Mouse (Mus musculus) olfactory bulb, adult 2 months (tissue): ENCODE results near the gene Gsg1. TPM values are rescaled to one million over a fixed set of nuclear protein-coding genes. Genes with fewer than 3 reads are reported as not detected.
A peak's percentile ranks its signal among the peaks of the same experiment; 100 is the strongest.

ENCODE experiments used
- H3K27ac ChIP-seq: fragments of 200-500 bp; 2 replicates; pipeline ENCODE4 v1.5.1; 2012; ENCODE audit warnings: low read depth, low read length; ENCODE audit not compliant: insufficient read depth
- H3K4me1 ChIP-seq: fragments of 200-500 bp; 2 replicates; pipeline ENCODE4 v1.6.1; 2012; ENCODE audit warnings: low read length; ENCODE audit not compliant: control insufficient read depth, insufficient read depth
- H3K4me3 ChIP-seq: fragments of 200-500 bp; 2 replicates; pipeline ENCODE4 v1.5.1; 2012; ENCODE audit warnings: mild to moderate bottlenecking, low read depth, low read length, moderate library complexity; ENCODE audit not compliant: insufficient read depth
- CTCF ChIP-seq: fragments of 200-500 bp; IDR thresholded peaks from 2 replicates; pipeline ENCODE4 v1.5.1; 2012; ENCODE audit warnings: low read depth, mild to moderate bottlenecking, low read length, moderate library complexity; ENCODE audit not compliant: insufficient read depth
- POLR2A ChIP-seq: fragments of 200-500 bp; IDR thresholded peaks from 2 replicates; pipeline ENCODE4 v1.6.1; 2012; ENCODE audit warnings: mild to moderate bottlenecking, low read depth, low read length, moderate library complexity; ENCODE audit not compliant: insufficient read depth
- WGBS: fragments of 180-500 bp; shearing (Covaris S2); methylation state at CpG from one replicate; pipeline ENCODE4 v1.1.7; 2018; 5-methylcytosine and 5-hydroxymethylcytosine counted together
- polyA plus RNA-seq: library from polyadenylated mRNA; stranded (reverse); fragments of >200 nt; gene quantifications from 2 replicates; pipeline ENCODE4 v1.2.4, GENCODE M21; 2012; ENCODE audit warnings: low replicate concordance; ENCODE audit not compliant: missing spikeins, insufficient read depth, insufficient read length

Gsg1 gene
- polyA plus RNA-seq, 1 experiment = not detected

GRCm38 (mm10) chr6:135204869-135205268 is 49.3 kb downstream of the Gsg1 start:
- H3K4me1 ChIP-seq = peaks cover 30% of the 10 kb centered on the region
- 71% methylated on average over 4 of the region's 4 CpGs for WGBS
- no peak for TF ChIP-seq CTCF
- no peak for TF ChIP-seq POLR2A
- 0 out of 2 replicates have a peak overlapping the region, but pooled peaks have one; percentile 24 for H3K27ac ChIP-seq
- H3K4me3 ChIP-seq = no peak overlapping the region

- WGBS = 58% methylated on average over 6 of the region's 6 CpGs
- TF ChIP-seq POLR2A (no peak), CTCF (no peak)
- peaks cover 23% of the 10 kb centered on the region for H3K4me1 ChIP-seq
- H3K27ac ChIP-seq = no peak overlapping the region
- H3K4me3 ChIP-seq = no peak overlapping the region
Observed at GRCm38 (mm10) chr6:135203737-135204136, 50.4 kb downstream of the Gsg1 start.

DNA sequence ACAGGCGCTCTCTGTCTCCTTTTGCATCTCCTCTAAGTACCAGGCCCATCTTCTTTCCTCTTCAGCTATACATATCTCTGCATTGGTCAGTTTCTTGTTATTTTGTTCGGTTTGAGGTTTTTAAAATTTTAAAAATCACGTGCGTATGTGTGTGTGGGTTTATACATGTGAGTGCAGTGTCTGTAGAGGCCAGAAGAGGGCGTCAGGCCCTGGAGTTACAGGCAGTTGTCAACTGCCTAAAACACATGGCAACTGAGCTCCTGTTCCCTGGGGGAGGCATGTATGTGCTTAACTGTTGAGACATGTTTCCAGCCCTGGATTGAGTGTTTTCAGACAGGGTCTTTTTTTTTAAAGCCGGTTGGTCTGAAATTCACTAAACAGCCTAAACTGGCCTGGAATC is 51.5 kb downstream of the Gsg1 start:
- H3K4me1 ChIP-seq = peaks cover 21% of the 10 kb centered on the region
- no peak for TF ChIP-seq POLR2A
- TF ChIP-seq CTCF = no peak
- no peak overlapping the region for H3K4me3 ChIP-seq
- 91% methylated on average over 6 of the region's 6 CpGs for WGBS
- no peak overlapping the region for H3K27ac ChIP-seq

GRCm38 (mm10) chr6:135200122-135200957 is 53.8 kb downstream of the Gsg1 start:
- peak overlapping the region; percentile 83 for H3K27ac ChIP-seq
- no peak for TF ChIP-seq POLR2A
- no peak for TF ChIP-seq CTCF
- H3K4me1 ChIP-seq = peaks cover 20% of the 10 kb centered on the region
- 48% methylated on average over 16 of the region's 16 CpGs for WGBS
- peak overlapping the region; percentile 40 for H3K4me3 ChIP-seq

DNA sequence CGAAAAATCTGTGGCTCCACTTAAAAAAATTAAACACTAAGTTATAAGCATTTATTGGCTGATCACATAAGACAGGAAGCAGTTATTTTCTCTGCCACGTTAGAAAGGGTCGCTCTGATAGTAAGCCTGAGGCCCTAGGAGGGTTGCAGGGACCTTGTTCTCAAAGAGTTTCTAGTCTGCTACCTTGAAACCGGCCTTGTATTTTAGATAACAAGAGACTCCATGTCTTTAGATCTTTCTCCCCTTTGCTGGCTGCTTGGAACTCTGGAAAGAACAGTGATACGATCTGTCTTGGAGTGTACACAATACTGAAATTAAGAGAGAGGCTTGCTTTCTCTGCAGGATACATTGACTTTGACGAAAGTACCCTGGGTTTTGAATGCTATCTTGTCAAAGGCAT is 55.4 kb downstream of the Gsg1 start:
- H3K4me3 ChIP-seq = no peak overlapping the region
- 11% methylated on average over 6 of the region's 6 CpGs for WGBS
- peaks cover 13% of the 10 kb centered on the region for H3K4me1 ChIP-seq
- no peak for TF ChIP-seq POLR2A
- TF ChIP-seq CTCF = no peak
- peak overlapping the region; percentile 79; the same call in 1 of the 2 replicates for H3K27ac ChIP-seq

GRCm38 (mm10) chr6:135197921-135198532 is 56.1 kb downstream of the Gsg1 start, which contains the start of the genes Fam234b and Hebp1:
Fam234b (plus strand) TSS chr6:135197977.
Hebp1 (minus strand) TSS chr6:135198022.
- TF ChIP-seq POLR2A (peak; percentile 64; the same call in 1 of the 2 replicates), CTCF (no peak)
- 1% methylated on average over 52 of the region's 52 CpGs for WGBS
- Histone ChIP-seq H3K4me3 (peak within 1 kb of the TSS; percentile 94), H3K27ac (peak within 1 kb of the TSS; percentile 79), H3K4me1 (peaks cover 13% of the 10 kb centered on the region)

DNA sequence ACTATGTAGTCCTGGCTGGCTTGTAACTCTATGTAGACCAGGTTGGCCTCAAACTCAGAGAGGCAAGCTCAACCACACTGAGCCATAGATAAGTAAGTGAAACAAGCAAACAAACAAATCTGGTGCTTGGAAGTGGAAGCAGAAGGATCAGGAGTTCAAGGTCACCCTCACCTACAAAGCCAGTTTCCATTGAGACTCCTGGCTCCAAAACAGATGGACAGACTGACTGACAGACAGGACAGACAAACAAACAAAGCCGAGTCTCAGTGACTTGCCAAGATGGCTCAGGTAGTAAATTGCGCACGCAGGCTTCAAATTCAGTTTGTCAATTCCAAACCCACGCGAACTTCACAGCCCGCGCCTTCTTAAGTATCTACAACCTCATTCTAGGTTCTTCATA is 56.7 kb downstream of the Gsg1 start:
- Histone ChIP-seq H3K27ac (no peak overlapping the region), H3K4me1 (peaks cover 17% of the 10 kb centered on the region), H3K4me3 (peak overlapping the region; percentile 94)
- 11% methylated on average over 7 of the region's 7 CpGs for whole genome bisulfite sequencing
- TF ChIP-seq POLR2A = no peak
- no peak for TF ChIP-seq CTCF

DNA sequence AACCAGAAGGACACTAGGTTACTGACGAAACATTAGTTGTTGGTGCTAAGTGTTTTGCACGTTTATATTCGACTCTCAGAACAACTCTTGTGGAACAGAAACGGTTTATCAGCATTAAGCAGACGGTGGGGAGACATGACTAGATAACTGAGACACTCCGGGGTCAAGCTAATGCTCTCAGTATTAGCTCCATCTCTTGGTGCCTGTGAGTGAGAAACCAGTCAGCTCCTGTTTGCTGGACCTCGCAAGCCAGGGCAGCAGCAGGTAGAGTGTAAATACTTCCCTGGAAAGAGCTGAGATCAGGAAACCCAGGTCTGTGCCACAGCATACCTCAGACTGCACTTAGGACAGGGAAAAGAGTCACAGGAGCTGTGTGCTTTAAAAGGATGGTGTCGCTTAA is 57.4 kb downstream of the Gsg1 start:
- H3K4me1 ChIP-seq = peaks cover 17% of the 10 kb centered on the region
- WGBS = 89% methylated on average over 8 of the region's 8 CpGs
- no peak for TF ChIP-seq POLR2A
- TF ChIP-seq CTCF = no peak
- H3K27ac ChIP-seq = no peak overlapping the region
- no peak overlapping the region for H3K4me3 ChIP-seq

DNA sequence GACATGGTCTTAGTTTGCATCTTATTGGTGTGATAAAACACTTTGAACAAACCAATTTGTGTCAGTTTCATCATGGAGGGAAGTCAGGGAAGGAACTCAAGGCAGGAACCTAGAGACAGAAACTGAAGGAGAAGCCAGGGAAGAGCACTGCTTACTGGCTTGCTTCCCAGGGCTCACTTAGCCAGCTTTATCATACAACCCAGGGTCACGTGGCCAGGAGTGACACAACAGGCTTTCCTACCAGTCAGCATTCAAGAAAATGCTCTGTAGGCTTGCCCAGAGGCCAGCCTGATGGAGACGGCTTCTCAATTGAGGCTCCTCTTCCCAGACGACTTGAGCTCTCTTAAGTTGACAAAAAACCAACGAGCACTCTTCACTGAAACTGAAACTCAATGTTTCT is 59.2 kb downstream of the Gsg1 start:
- no peak overlapping the region for H3K27ac ChIP-seq
- 76% methylated on average over 4 of the region's 4 CpGs for WGBS
- no peak for TF ChIP-seq POLR2A
- no peak for TF ChIP-seq CTCF
- peaks cover 10% of the 10 kb centered on the region for H3K4me1 ChIP-seq
- H3K4me3 ChIP-seq = no peak overlapping the region
